Mouse (Mus musculus) myocyte (in vitro differentiated cells): ENCODE data around the gene Plxdc2.

Source experiments
- E2F4 ChIP-seq: IDR thresholded peaks from one replicate; pipeline ENCODE4 v1.6.1; 2011; ENCODE audit warnings: mild to moderate bottlenecking, control low read depth, moderate library complexity; ENCODE audit not compliant: insufficient read depth
- POLR2A ChIP-seq: IDR thresholded peaks from one replicate; pipeline ENCODE4 v1.6.1; 2011; ENCODE audit warnings: low read depth, mild to moderate bottlenecking, control low read depth, moderate library complexity; ENCODE audit not compliant: insufficient read length
- POLR2AphosphoS2 ChIP-seq: IDR thresholded peaks from one replicate; pipeline ENCODE4 v1.6.1; 2011; ENCODE audit warnings: low read depth, control low read depth; ENCODE audit not compliant: insufficient read length
- TCF12 ChIP-seq: IDR thresholded peaks from one replicate; pipeline ENCODE4 v1.6.1; 2011; ENCODE audit warnings: mild to moderate bottlenecking, control low read depth; ENCODE audit not compliant: poor library complexity, insufficient read depth, severe bottlenecking

DNA sequence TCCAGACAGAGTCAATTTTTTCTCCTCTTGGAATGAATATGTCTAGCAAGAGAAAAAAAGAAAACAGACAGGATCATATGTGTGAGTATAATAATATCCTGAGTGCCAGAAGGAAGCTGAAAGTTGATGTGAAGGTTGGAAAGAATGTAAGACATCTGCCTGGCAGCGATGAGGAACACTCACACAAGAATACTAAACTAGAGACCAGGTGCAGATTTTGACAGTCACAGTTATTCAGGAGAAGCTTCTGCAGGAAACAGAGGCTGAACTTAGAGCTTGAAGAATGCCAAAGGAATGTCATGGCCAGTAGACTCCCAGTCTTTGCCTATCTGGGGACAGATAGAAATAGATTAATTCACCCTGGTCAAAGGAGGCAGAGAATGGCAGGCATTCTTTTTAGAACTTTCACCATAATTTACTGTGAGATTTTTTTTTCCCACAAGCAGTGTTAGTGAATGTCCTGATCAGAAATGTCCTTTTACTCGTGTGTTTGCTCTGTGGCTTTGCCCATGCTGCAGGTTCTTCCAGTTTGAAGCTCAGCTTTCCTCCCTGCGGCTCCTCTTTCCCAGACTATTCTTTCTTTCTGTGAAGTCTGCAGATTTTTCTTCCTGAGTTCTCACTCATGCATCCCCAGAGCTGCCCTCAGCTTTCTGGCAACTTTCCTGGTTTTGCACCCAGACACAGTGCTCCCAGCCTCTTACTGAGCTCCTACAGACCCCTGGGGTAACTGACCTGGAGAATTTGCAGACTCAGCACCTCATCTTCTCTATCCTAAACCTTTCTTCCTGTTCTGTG is 251.9 kb downstream of the Plxdc2 start:
- TF ChIP-seq POLR2A (no peak), E2F4 (no peak), TCF12 (no peak), POLR2AphosphoS2 (no peak)
